Mouse (Mus musculus): ENCODE results near the gene Sertad2.

Gene Sertad2

DNA sequence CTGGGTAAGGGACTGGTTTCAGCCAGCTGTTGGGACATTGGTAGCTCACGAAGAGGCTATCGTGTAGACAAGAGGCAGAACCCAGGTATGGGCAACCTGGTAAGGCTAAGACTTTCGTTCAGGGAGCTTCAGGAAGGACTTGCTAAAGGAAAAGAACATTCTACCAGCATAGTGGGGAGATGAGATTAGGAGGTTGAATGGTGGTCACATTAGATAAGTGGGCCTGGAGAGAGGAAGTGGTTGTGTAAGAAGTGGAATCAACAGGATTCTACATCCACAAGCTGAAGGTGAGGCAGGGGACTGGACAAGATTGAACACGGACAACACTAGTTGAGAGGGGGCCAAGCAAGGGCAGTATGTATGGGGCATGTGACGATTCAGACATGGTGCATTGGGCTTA is 138.6 kb downstream of the Sertad2 start:
- DNase-seq (ENCODE audit: low spot score), result no peak

GRCm38 (mm10) chr11:20691000-20691399 is 147.9 kb downstream of the Sertad2 start:
- peak; percentile 8 for DNase-seq (ENCODE audit: low spot score)
